Mouse (Mus musculus): Measurements from ENCODE around the gene Ppp1r15a. TPM values are rescaled to one million over a fixed set of nuclear protein-coding genes. Genes with fewer than 3 reads are reported as not detected.

The Ppp1r15a gene
- polyA plus RNA-seq (2017; shearing (Covaris generic)), result 587 TPM

DNA sequence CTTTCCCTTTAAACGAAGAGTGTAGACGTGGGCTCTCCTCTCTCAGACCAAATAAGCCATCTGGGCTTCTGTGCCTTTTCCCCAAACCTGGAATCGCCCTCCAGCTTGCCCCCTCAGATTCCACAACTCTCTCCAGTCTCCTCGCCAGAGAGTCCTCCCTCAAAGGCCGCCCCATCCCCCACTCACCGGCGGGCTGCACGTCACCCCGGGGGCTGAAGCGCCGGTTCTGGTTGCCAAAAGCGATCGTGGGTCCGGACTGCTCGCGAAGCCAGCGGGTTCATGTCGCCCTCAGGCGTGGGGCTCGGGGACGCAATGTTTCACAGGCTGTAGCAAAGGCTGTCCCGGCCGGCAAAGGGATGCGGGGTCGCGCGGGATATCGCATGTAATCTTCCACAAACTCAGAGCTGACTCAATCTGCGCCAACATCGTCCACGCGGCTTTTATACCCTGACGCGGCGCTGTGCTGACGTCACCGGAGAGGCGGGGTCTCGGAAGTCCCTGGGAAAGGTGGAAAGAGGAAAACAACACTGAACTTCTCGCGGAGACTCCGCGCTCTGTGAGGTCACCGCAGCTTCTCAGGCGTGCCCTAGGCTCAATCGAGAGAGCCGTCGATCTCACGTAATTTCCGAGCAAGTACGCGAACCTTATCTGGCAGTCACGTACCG is at the start of gene Ppp1r15a, which contains the start of gene Plekha4:
TSS of gene Ppp1r15a (minus strand) at position 460 of the 665 bp plus-strand sequence.
TSS of gene Plekha4 (plus strand) at position 522 of the 665 bp plus-strand sequence.

GRCm38 (mm10) chr7:45570103-45570741 is 44.2 kb upstream of the Ppp1r15a start, which contains the start of gene Bcat2:
Gene Bcat2 (plus strand): TSS chr7:45570153.

DNA sequence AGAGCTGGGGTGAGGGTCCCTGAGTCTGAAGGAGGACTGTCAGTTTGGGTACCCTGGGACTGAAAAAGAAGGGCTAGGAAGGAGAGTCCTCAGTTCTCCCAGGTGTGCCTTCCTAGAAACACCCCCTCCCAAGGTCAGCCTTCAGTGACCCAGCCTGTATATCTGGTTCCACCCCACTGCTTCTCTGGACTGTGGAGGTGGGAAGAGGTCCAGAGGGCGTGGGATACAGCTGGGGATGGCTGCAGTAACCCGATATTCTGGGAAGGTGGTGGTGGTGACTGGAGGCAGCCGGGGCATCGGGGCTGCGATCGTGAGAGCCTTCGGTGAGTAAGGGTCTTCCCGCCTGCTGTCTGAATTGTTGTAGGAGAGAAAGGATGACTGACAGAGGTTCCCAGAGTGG is 28.7 kb upstream of the Ppp1r15a start, which contains the start of gene Hsd17b14:
TSS of gene Hsd17b14 (plus strand) at position 150 of the 400 bp plus-strand sequence.

DNA sequence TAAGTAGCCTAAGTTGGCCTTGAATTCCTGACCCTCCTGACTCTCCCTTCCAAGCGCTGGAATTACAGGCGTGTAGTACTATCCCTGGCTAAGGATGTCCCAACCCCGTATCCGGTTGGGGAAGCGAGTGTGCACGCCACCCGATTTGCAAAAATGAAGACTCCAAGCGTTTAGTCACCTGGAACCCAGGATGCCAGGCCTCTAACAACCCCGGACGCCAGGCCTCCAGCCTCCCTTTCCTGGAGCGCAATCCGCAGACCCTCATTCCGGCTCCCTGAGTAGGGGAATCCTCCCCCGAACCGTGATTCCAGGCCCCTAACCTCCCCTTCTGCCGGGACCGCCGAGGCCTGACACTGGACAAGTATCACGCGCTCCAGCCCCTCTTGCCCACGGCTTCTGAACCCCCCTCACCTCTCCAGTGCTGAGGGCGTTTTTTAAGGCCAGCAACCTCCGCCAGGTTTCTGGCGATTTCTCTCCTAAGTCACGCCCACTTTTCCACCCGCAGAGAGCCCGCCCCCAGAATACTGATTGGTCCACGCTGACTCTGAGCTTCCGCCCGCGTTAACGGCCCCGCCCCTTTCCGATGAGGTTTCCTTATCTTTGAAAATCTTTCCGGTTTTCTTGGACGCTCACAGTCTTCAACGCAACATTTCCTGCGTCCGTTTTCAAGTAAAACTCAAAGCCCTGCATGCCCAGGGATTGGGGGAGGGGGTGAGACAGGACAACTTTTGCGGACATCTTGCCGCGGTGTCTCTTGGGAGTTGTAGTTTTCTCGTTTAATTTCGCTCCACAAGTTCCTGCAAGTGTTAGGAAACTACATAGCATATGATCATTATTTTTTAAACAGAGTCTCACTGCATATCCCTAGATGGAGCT is 15.9 kb downstream of the Ppp1r15a start, which contains the start of gene Nucb1:
TSS of gene Nucb1 (minus strand) at position 495 of the 876 bp plus-strand sequence.

GRCm38 (mm10) chr7:45488293-45489204 is 37.5 kb downstream of the Ppp1r15a start, which contains the start of gene Dhdh:
Gene Dhdh (minus strand): TSS chr7:45488805.

GRCm38 (mm10) chr7:45486761-45487415 is 39.2 kb downstream of the Ppp1r15a start, which contains the start of gene Gm45808:
Gene Gm45808 (minus strand): TSS chr7:45486811.

GRCm38 (mm10) chr7:45481374-45481927 is 44.6 kb downstream of the Ppp1r15a start, which contains the start of gene Tulp2:
Gene Tulp2 (plus strand): TSS chr7:45481877.

Other genes with a start within 250 kb of the Ppp1r15a start
- not detected for gene Slc6a21, start 248.8 kb downstream of the Ppp1r15a start, polyA plus RNA-seq (2017; shearing (Covaris generic))
- gene Trpm4, start 192.5 kb downstream of the Ppp1r15a start, polyA plus RNA-seq (2017; shearing (Covaris generic)), result 8.0 TPM
- gene Hrc, start 191.0 kb downstream of the Ppp1r15a start, polyA plus RNA-seq (2017; shearing (Covaris generic)), result not detected
- not detected for gene Ppfia3, start 159.2 kb downstream of the Ppp1r15a start, polyA plus RNA-seq (2017; shearing (Covaris generic))
- gene Lin7b, start 155.7 kb downstream of the Ppp1r15a start, polyA plus RNA-seq (2017; shearing (Covaris generic)), result not detected
- gene Snrnp70, start 130.5 kb downstream of the Ppp1r15a start, polyA plus RNA-seq (2017; shearing (Covaris generic)), result 236 TPM
- not detected for gene Kcna7, start 120.6 kb downstream of the Ppp1r15a start, polyA plus RNA-seq (2017; shearing (Covaris generic))
- gene Ntf5, start 112.6 kb downstream of the Ppp1r15a start, polyA plus RNA-seq (2017; shearing (Covaris generic)), result not detected
- gene Lhb, start 105.4 kb downstream of the Ppp1r15a start, polyA plus RNA-seq (2017; shearing (Covaris generic)), result not detected
- gene Gys1, start 91.4 kb downstream of the Ppp1r15a start, polyA plus RNA-seq (2017; shearing (Covaris generic)), result 8.8 TPM
- gene Ruvbl2, start 88.2 kb downstream of the Ppp1r15a start, polyA plus RNA-seq (2017; shearing (Covaris generic)), result 33.7 TPM
- gene Ftl1, start 66.4 kb downstream of the Ppp1r15a start, polyA plus RNA-seq (2017; shearing (Covaris generic)), result 2,872 TPM
- 198 TPM for gene Bax, start 59.4 kb downstream of the Ppp1r15a start, polyA plus RNA-seq (2017; shearing (Covaris generic))
- 6.5 TPM for gene Tulp2, start 44.4 kb downstream of the Ppp1r15a start, polyA plus RNA-seq (2017; shearing (Covaris generic))
- not detected for gene Gm45808, start 39.5 kb downstream of the Ppp1r15a start, polyA plus RNA-seq (2017; shearing (Covaris generic))
- 0.16 TPM for gene Dhdh, start 37.5 kb downstream of the Ppp1r15a start, polyA plus RNA-seq (2017; shearing (Covaris generic))
- gene Nucb1, start 15.9 kb downstream of the Ppp1r15a start, polyA plus RNA-seq (2017; shearing (Covaris generic)), result 133 TPM
- 1.0 TPM for gene Plekha4, start 62 bp upstream of the Ppp1r15a start, polyA plus RNA-seq (2017; shearing (Covaris generic))
- 0.66 TPM for gene Hsd17b14, start 28.6 kb upstream of the Ppp1r15a start, polyA plus RNA-seq (2017; shearing (Covaris generic))
- gene Bcat2, start 43.9 kb upstream of the Ppp1r15a start, polyA plus RNA-seq (2017; shearing (Covaris generic)), result 123 TPM
- not detected for gene Fgf21, start 89.2 kb upstream of the Ppp1r15a start, polyA plus RNA-seq (2017; shearing (Covaris generic))
- gene Fut1, start 91.0 kb upstream of the Ppp1r15a start, polyA plus RNA-seq (2017; shearing (Covaris generic)), result not detected
- gene Izumo1, start 95.5 kb upstream of the Ppp1r15a start, polyA plus RNA-seq (2017; shearing (Covaris generic)), result not detected
- gene Rasip1, start 101.2 kb upstream of the Ppp1r15a start, polyA plus RNA-seq (2017; shearing (Covaris generic)), result 0.41 TPM
- gene Mamstr, start 113.7 kb upstream of the Ppp1r15a start, polyA plus RNA-seq (2017; shearing (Covaris generic)), result not detected
- gene Fut2, start 140.1 kb upstream of the Ppp1r15a start, polyA plus RNA-seq (2017; shearing (Covaris generic)), result not detected
- 0.26 TPM for gene Ntn5, start 157.8 kb upstream of the Ppp1r15a start, polyA plus RNA-seq (2017; shearing (Covaris generic))
- gene Sec1, start 168.1 kb upstream of the Ppp1r15a start, polyA plus RNA-seq (2017; shearing (Covaris generic)), result 0.16 TPM
- 4.5 TPM for gene Car11, start 173.6 kb upstream of the Ppp1r15a start, polyA plus RNA-seq (2017; shearing (Covaris generic))
- 15.3 TPM for gene Dbp, start 178.8 kb upstream of the Ppp1r15a start, polyA plus RNA-seq (2017; shearing (Covaris generic))
- gene Rpl18, start 189.2 kb upstream of the Ppp1r15a start, polyA plus RNA-seq (2017; shearing (Covaris generic)), result 1,856 TPM
- gene Sphk2, start 191.7 kb upstream of the Ppp1r15a start, polyA plus RNA-seq (2017; shearing (Covaris generic)), result 19.2 TPM
- 0.36 TPM for gene Fam83e, start 194.9 kb upstream of the Ppp1r15a start, polyA plus RNA-seq (2017; shearing (Covaris generic))
- gene Spaca4, start 199.5 kb upstream of the Ppp1r15a start, polyA plus RNA-seq (2017; shearing (Covaris generic)), result not detected